Mouse (Mus musculus) CH12.LX (cell line): ENCODE data around the gene Acsbg1. TPM values are rescaled to one million over a fixed set of nuclear protein-coding genes. Genes with fewer than 3 reads are reported as not detected.

ENCODE experiments used
- DNase-seq: peaks from one replicate; pipeline ENCODE4 v3.0.0-alpha.2; 2013; ENCODE audit errors: extremely low read depth
- H3K27ac ChIP-seq: 2 replicates; pipeline ENCODE4 v1.5.1; 2012; ENCODE audit warnings: low read depth, mild to moderate bottlenecking, control low read depth, moderate library complexity; ENCODE audit not compliant: insufficient read depth
- H3K27me3 ChIP-seq: replicated peaks from 2 replicates; pipeline ENCODE3; 2012; ENCODE audit warnings: inconsistent platforms
- H3K36me3 ChIP-seq, 2 experiments: replicated peaks in 1 of 2; 2 replicates each; pipeline versions ENCODE3 to v1.6.1; 2012; ENCODE audit warnings: inconsistent platforms in 1 of 2, low read length in 1 of 2, mild to moderate bottlenecking in 1 of 2, mixed read lengths in 1 of 2, moderate library complexity in 1 of 2; ENCODE audit not compliant: control insufficient read depth in 1 of 2, insufficient read depth in 1 of 2
- H3K4me1 ChIP-seq, 2 experiments: 2 replicates each; pipeline ENCODE4 v1.6.1; 2012; ENCODE audit warnings: inconsistent platforms in 1 of 2, moderate library complexity in 1 of 2; ENCODE audit not compliant: insufficient read depth in 2 of 2, control insufficient read depth in 1 of 2
- H3K4me2 ChIP-seq: 2 replicates; pipeline ENCODE4 v1.6.1; 2012; ENCODE audit warnings: low read depth, mild to moderate bottlenecking, control low read depth; ENCODE audit not compliant: poor library complexity, insufficient read depth, severe bottlenecking
- H3K4me3 ChIP-seq, 3 experiments: fragments of 150-350 bp in 1 of 3; sonication (generic) in 1 of 3; replicated peaks in 1 of 3; 2 replicates each; pipeline versions ENCODE3 to v1.5.1; 2011 to 2012; ENCODE audit warnings: low read depth in 2 of 3, low read length in 2 of 3, mild to moderate bottlenecking in 2 of 3, moderate library complexity in 2 of 3, control low read depth in 1 of 3, improper control_type of control experiment in 1 of 3, inconsistent platforms in 1 of 3, mixed read lengths in 1 of 3; ENCODE audit not compliant: poor library complexity in 1 of 3
- H3K79me2 ChIP-seq: replicated peaks from 2 replicates; pipeline ENCODE4 v1.6.1; 2012; ENCODE audit warnings: mild to moderate bottlenecking, moderate library complexity; ENCODE audit not compliant: control insufficient read depth, poor library complexity, insufficient read depth, severe bottlenecking; ENCODE audit errors: extremely low read depth
- H3K9ac ChIP-seq: 2 replicates; pipeline ENCODE4 v1.6.1; 2012; ENCODE audit warnings: low read depth, mild to moderate bottlenecking, control low read depth, moderate library complexity; ENCODE audit not compliant: insufficient read depth
- H3K9me3 ChIP-seq: replicated peaks from 2 replicates; pipeline ENCODE3; 2012; ENCODE audit warnings: low read length, inconsistent platforms, mixed read lengths
- CHD1 ChIP-seq: IDR thresholded peaks from 2 replicates; pipeline ENCODE4 v1.6.1; 2012; ENCODE audit warnings: low read depth, low read length, improper control_type of control experiment, inconsistent platforms
- GABPA ChIP-seq: IDR thresholded peaks from 2 replicates; pipeline ENCODE4 v1.6.1; 2012; ENCODE audit warnings: low read depth, low read length, improper control_type of control experiment, inconsistent platforms; ENCODE audit not compliant: insufficient replicate concordance
- HCFC1 ChIP-seq: IDR thresholded peaks from 2 replicates; pipeline ENCODE4 v1.6.1; 2012; ENCODE audit warnings: low read depth, mild to moderate bottlenecking, inconsistent platforms, low read length, improper control_type of control experiment
- IRF4 ChIP-seq: IDR thresholded peaks from 2 replicates; pipeline ENCODE4 v1.6.1; 2014; ENCODE audit warnings: low read depth, mild to moderate bottlenecking, inconsistent platforms, low read length, improper control_type of control experiment
- JUN ChIP-seq: IDR thresholded peaks from 2 replicates; pipeline ENCODE4 v1.6.1; 2011; ENCODE audit warnings: low read depth, mild to moderate bottlenecking, low read length, improper control_type of control experiment, moderate library complexity; ENCODE audit not compliant: insufficient read depth
- MAX ChIP-seq: IDR thresholded peaks from 2 replicates; pipeline ENCODE4 v1.6.1; 2011; ENCODE audit warnings: low read length, improper control_type of control experiment
- MAZ ChIP-seq: IDR thresholded peaks from 2 replicates; pipeline ENCODE4 v1.6.1; 2012; ENCODE audit warnings: low read depth, mild to moderate bottlenecking, inconsistent platforms, low read length, improper control_type of control experiment, moderate library complexity
- MEF2A ChIP-seq: IDR thresholded peaks from 2 replicates; pipeline ENCODE4 v1.6.1; 2014; ENCODE audit warnings: low read depth, mild to moderate bottlenecking, inconsistent platforms, low read length, improper control_type of control experiment, borderline replicate concordance
- NELFE ChIP-seq: IDR thresholded peaks from 2 replicates; pipeline ENCODE4 v1.6.1; 2011; ENCODE audit warnings: low read depth, low read length, improper control_type of control experiment
- NRF1 ChIP-seq: IDR thresholded peaks from 2 replicates; pipeline ENCODE4 v1.6.1; 2014; ENCODE audit warnings: low read depth, mild to moderate bottlenecking, inconsistent platforms, low read length, improper control_type of control experiment, moderate library complexity
- POLR2A ChIP-seq: IDR thresholded peaks from 2 replicates; pipeline ENCODE4 v1.6.1; 2011; ENCODE audit warnings: low read depth, mild to moderate bottlenecking, improper control_type of control experiment, low read length
- RAD21 ChIP-seq: IDR thresholded peaks from 2 replicates; pipeline ENCODE4 v1.6.1; 2011; ENCODE audit warnings: low read depth, mild to moderate bottlenecking, low read length, improper control_type of control experiment, moderate library complexity
- RCOR1 ChIP-seq: conservative IDR thresholded peaks from 2 replicates; pipeline ENCODE4 v1.6.1; 2012; ENCODE audit warnings: low read depth, mild to moderate bottlenecking, inconsistent platforms, low read length, improper control_type of control experiment
- SMC3 ChIP-seq: IDR thresholded peaks from 2 replicates; pipeline ENCODE4 v1.6.1; 2011; ENCODE audit warnings: low read depth, low read length, improper control_type of control experiment
- ZC3H11A ChIP-seq: IDR thresholded peaks from 2 replicates; pipeline ENCODE4 v1.6.1; 2012; ENCODE audit warnings: low read depth, mild to moderate bottlenecking, inconsistent platforms, low read length, improper control_type of control experiment
- ZKSCAN1 ChIP-seq: IDR thresholded peaks from 2 replicates; pipeline ENCODE4 v1.6.1; 2012; ENCODE audit warnings: low read depth, inconsistent platforms, low read length, improper control_type of control experiment, borderline replicate concordance
- ZNF384 ChIP-seq: IDR thresholded peaks from 2 replicates; pipeline ENCODE4 v1.6.1; 2012; ENCODE audit warnings: low read depth, low read length, improper control_type of control experiment, inconsistent platforms
- dilution Hi-C: fragments of 300-500 bp; cut with MboI; formaldehyde crosslinking; loops from 2 replicates; pipeline ENCODE4 v1.14.3; 2020; ENCODE audit warnings: low sequenced_read_pairs; ENCODE audit not compliant: extremely low pct_unique_long_range_greater_than_20kb, extremely low pct_ligation_motif_present
- in situ Hi-C: fragments of 300-500 bp; cut with MboI; formaldehyde crosslinking; loops from 3 replicates; pipeline ENCODE4 v1.14.3; 2019; ENCODE audit warnings: low sequenced_read_pairs, low pct_ligation_motif_present, low pct_unique_long_range_greater_than_20kb, mixed read lengths
- polyA plus RNA-seq: library from polyadenylated mRNA; unstranded; fragments of >175 nt; gene quantifications from 2 replicates; pipeline ENCODE4 v1.2.1, GENCODE M21; 2012; ENCODE audit warnings: low read depth; ENCODE audit not compliant: insufficient read length
- total RNA-seq, 2 experiments: library from RNA; depleted of rRNA; stranded (reverse); fragments of 300-350 nt in 1 of 2; fragments of >200 nt in 1 of 2; gene quantifications; 2 replicates each; pipeline ENCODE4 v1.2.3; 2012 to 2014

The Acsbg1 gene
- total and polyA plus RNA-seq, 3 experiments, result 16.8 to 24.0 (median 23.6) TPM

DNA sequence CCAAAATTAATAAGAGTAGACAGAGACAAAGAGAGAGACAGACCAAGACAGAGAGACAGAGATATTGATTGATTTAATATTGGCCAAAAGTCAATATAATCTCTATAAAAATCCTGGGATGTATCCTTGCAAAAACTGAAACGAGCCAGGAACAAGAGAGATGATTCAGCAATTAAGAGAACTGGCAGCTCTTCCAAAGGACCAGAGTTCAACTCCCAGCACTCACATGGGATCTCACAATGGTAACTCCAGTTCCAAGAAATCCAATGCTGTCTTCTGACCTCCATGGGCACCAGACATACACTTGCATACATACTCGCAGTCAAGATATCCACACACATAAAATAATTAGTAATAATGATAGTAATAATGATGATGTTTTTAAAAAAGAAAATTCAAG is 8.9 kb downstream of the Acsbg1 start:
- Histone ChIP-seq H3K27me3 (no peaks in the 10 kb centered on the region), H3K9me3 (no peaks in the 10 kb centered on the region), H3K4me1 (peaks cover 1 to 16% of the 10 kb centered on the region in 2 experiments), H3K9ac (no peak overlapping the region), H3K4me2 (no peak overlapping the region), H3K27ac (no peak overlapping the region), H3K4me3 (no peak overlapping the region), H3K36me3 (no peaks in the 10 kb centered on the region)
- in situ Hi-C loops (no loop called here), dilution Hi-C loops (no loop called here)
- no peak for DNase-seq
- TF ChIP-seq RAD21 (no peak), ZKSCAN1 (no peak), NELFE (no peak), MAX (no peak), POLR2A (no peak), NRF1 (no peak), SMC3 (no peak)
- TF ChIP-seq, all 38 proteins: peak for 0
- no peaks in the 10 kb centered on the region for H3K79me2 ChIP-seq

- no peaks in the 10 kb centered on the region for H3K79me2 ChIP-seq
- no peak for TF ChIP-seq CHD1
- TF ChIP-seq JUN, result no peak
- no peak for TF ChIP-seq RCOR1
- TF ChIP-seq MAX, result no peak
- no peak for TF ChIP-seq GABPA
- TF ChIP-seq HCFC1, result no peak
- TF ChIP-seq IRF4, result no peak
- TF ChIP-seq MAZ, result no peak
- no peak for TF ChIP-seq ZC3H11A
- TF ChIP-seq ZNF384, result no peak
- TF ChIP-seq MEF2A, result no peak
- no peaks in the 10 kb centered on the region for H3K36me3 ChIP-seq
- H3K27ac ChIP-seq, result no peak overlapping the region
- H3K9me3 ChIP-seq, result no peaks in the 10 kb centered on the region
- DNase-seq, result no peak
- H3K4me2 ChIP-seq, result no peak overlapping the region
- no peak overlapping the region for H3K4me3 ChIP-seq
- H3K4me1 ChIP-seq, result peaks cover 23 to 48% of the 10 kb centered on the region in 2 experiments
- in situ Hi-C loops, result no loop called here
- H3K9ac ChIP-seq, result no peak overlapping the region
- dilution Hi-C loops, result no loop called here
- no peaks in the 10 kb centered on the region for H3K27me3 ChIP-seq
These were observed 12.3 kb downstream of the Acsbg1 start for GRCm38 (mm10) chr9:54649360-54649759.
